Mouse (Mus musculus): ENCODE results near the gene Arhgap15. TPM values are rescaled to one million over a fixed set of nuclear protein-coding genes. Genes with fewer than 3 reads are reported as not detected.

The Arhgap15 gene
- total and polyA plus RNA-seq, 3 experiments: 1.5 to 2.8 TPM; not detected in 1

DNA sequence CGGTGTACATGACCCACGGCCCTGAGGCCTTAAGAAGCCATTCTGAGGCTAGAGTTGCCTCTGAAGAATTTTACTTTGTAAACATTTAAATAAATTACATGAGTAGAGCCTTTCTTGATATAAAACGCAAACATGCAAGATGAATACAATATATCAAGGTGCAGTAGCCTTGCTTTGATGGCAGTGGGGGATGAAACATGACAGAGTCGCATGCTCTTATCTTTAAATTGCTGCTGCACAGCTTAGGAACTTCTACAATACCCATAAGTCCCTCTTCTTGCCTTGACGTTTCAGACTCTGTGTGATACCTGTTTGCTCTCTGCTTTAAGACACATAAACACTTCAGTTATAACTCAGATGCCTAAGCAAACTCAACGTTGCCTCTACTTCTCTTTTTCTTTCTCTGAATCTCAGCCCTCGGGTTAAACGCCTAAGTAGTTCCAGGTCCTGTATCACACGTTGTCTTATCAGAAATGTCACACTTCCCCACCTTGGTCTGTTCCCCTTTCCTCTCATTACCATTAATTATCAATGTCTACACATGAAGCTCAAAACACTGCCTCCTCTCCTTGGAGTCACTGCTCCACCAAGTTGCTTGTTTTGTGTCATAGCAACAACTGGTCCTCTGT, 9.3 kb upstream of the Arhgap15 start:
- H3K27me3 ChIP-seq (ENCODE audit: control insufficient read depth in 1 of 2, insufficient read depth in 2 of 2, low read length in 2 of 2): no peaks in the 10 kb centered on the region
- H3K9ac ChIP-seq (ENCODE audit: control insufficient read depth, low read depth, low read length, poor library complexity, severe bottlenecking): no peak overlapping the region
- no peaks in the 10 kb centered on the region for H3K9me3 ChIP-seq (replicated peaks; ENCODE audit: insufficient read depth, low read length)
- no peaks in the 10 kb centered on the region for H3K79me2 ChIP-seq (ENCODE audit: control insufficient read depth, insufficient read depth, low read length, poor library complexity)
- DNase-seq (ENCODE audit: low read depth, low spot score): peak; percentile 95
- H3K36me3 ChIP-seq (ENCODE audit: control insufficient read depth in 1 of 2, insufficient read depth in 2 of 2, low read length in 2 of 2): peaks cover 0 to 26% of the 10 kb centered on the region in 2 experiments; a peak in 2 of 4 replicates
- peak overlapping the region; percentile 17 for H3K27ac ChIP-seq (ENCODE audit: control insufficient read depth, low read depth, low read length)
- peaks cover 11 to 21% of the 10 kb centered on the region in 2 experiments for H3K4me1 ChIP-seq (ENCODE audit: control insufficient read depth in 1 of 2, insufficient read depth in 2 of 2, low read length in 2 of 2)
- peak overlapping the region; percentile 25 to 36; a peak in 3 of 4 replicates for H3K4me3 ChIP-seq (ENCODE audit: control insufficient read depth in 1 of 2, insufficient read depth in 1 of 2, low read depth in 2 of 2, low read length in 2 of 2)
- TF ChIP-seq NRF1 (IDR thresholded peaks at IDR 0.05; ENCODE audit: insufficient read depth, low read depth, low read length, poor library complexity, severe bottlenecking): no peak
- peak; percentile 71; the same call in 1 of the 2 replicates for TF ChIP-seq MAFK (IDR thresholded peaks at IDR 0.05; ENCODE audit: borderline replicate concordance, low read depth, low read length)
- no peak for TF ChIP-seq POLR2AphosphoS2 (IDR thresholded peaks at IDR 0.05; ENCODE audit: low read length)
- no peak for TF ChIP-seq CHD1 (IDR thresholded peaks at IDR 0.05; ENCODE audit: low read depth, low read length)
- TF ChIP-seq CTCF (IDR thresholded peaks at IDR 0.05 in 2 of 3, conservative IDR thresholded peaks at IDR 0.05 in 1 of 3; ENCODE audit: control insufficient read depth in 1 of 3, insufficient read depth in 1 of 3, low read depth in 2 of 3, low read length in 3 of 3, poor library complexity in 1 of 3, severe bottlenecking in 1 of 3): no peak
- 0 out of 2 replicates have a peak, but pooled peaks have one; percentile 31 for TF ChIP-seq KAT2A (conservative IDR thresholded peaks at IDR 0.05; ENCODE audit: low read depth, low read length)
- TF ChIP-seq ZKSCAN1 (IDR thresholded peaks at IDR 0.05; ENCODE audit: low read depth, low read length): no peak
- TF ChIP-seq MYC (IDR thresholded peaks at IDR 0.05; ENCODE audit: low read depth, low read length): peak; percentile 92
- TF ChIP-seq ZC3H11A (IDR thresholded peaks at IDR 0.05; ENCODE audit: low read depth, low read length): no peak
- peak; percentile 96 for TF ChIP-seq TAL1 (IDR thresholded peaks at IDR 0.05; ENCODE audit: low read length)
- TF ChIP-seq JUND (IDR thresholded peaks at IDR 0.05; ENCODE audit: low read depth, low read length): 0 out of 2 replicates have a peak, but pooled peaks have one; percentile 40
- peak; percentile 53; the same call in 1 of the 2 replicates for TF ChIP-seq CHD2 (IDR thresholded peaks at IDR 0.05; ENCODE audit: low read length)
- no peak for TF ChIP-seq E2F4 (IDR thresholded peaks at IDR 0.05; ENCODE audit: borderline replicate concordance, low read depth, low read length)
- TF ChIP-seq MAX (IDR thresholded peaks at IDR 0.05; ENCODE audit: low read length): peak; percentile 79
- peak; percentile 98 to 99 for TF ChIP-seq EP300 (IDR thresholded peaks at IDR 0.05; ENCODE audit: low read depth in 1 of 2, low read length in 2 of 2)
- TF ChIP-seq ETS1 (IDR thresholded peaks at IDR 0.05; ENCODE audit: low read depth, low read length): peak; percentile 90
- TF ChIP-seq SMC3 (IDR thresholded peaks at IDR 0.05; ENCODE audit: low read depth, low read length): 0 out of 2 replicates have a peak, but pooled peaks have one; percentile 18
- TF ChIP-seq RCOR1 (IDR thresholded peaks at IDR 0.05; ENCODE audit: low read depth, low read length): peak; percentile 100
- 0 out of 2 replicates have a peak, but pooled peaks have one; percentile 38 for TF ChIP-seq ZMIZ1 (IDR thresholded peaks at IDR 0.05; ENCODE audit: low read depth, low read length)
- no peak for TF ChIP-seq USF2 (IDR thresholded peaks at IDR 0.05; ENCODE audit: borderline replicate concordance in 1 of 2, insufficient read depth in 1 of 2, low read depth in 1 of 2, low read length in 2 of 2)
- no peak for TF ChIP-seq GABPA (IDR thresholded peaks at IDR 0.05; ENCODE audit: low read depth, low read length)
- peak; percentile 72 for TF ChIP-seq MXI1 (IDR thresholded peaks at IDR 0.05; ENCODE audit: low read depth, low read length)
- no peak for TF ChIP-seq UBTF (IDR thresholded peaks at IDR 0.05; ENCODE audit: borderline replicate concordance, insufficient read depth, low read depth, low read length)
- TF ChIP-seq ELF1 (IDR thresholded peaks at IDR 0.05; ENCODE audit: low read depth, low read length): no peak
- peak; percentile 35; the same call in 1 of the 2 replicates for TF ChIP-seq TBP (IDR thresholded peaks at IDR 0.05; ENCODE audit: low read depth, low read length)
- TF ChIP-seq MYB (IDR thresholded peaks at IDR 0.05; ENCODE audit: low read depth, low read length): 0 out of 2 replicates have a peak, but pooled peaks have one; percentile 73
- TF ChIP-seq MAZ (IDR thresholded peaks at IDR 0.05; ENCODE audit: low read depth, low read length): no peak
- TF ChIP-seq TCF12 (IDR thresholded peaks at IDR 0.05; ENCODE audit: low read depth, low read length): peak; percentile 96
- TF ChIP-seq USF1 (IDR thresholded peaks at IDR 0.05; ENCODE audit: low read depth, low read length): no peak
- no peak for TF ChIP-seq RAD21 (IDR thresholded peaks at IDR 0.05; ENCODE audit: low read depth, low read length)
- TF ChIP-seq NELFE (IDR thresholded peaks at IDR 0.05; ENCODE audit: low read depth, low read length): no peak
- no peak for TF ChIP-seq POLR2AphosphoS5 (IDR thresholded peaks at IDR 0.05; ENCODE audit: borderline replicate concordance, low read depth, low read length)
- no peak for TF ChIP-seq MEF2A (IDR thresholded peaks at IDR 0.05; ENCODE audit: extremely low read depth, insufficient replicate concordance, low read depth, low read length, poor library complexity, severe bottlenecking)
- TF ChIP-seq BHLHE40 (IDR thresholded peaks at IDR 0.05; ENCODE audit: borderline replicate concordance, low read depth, low read length): peak; percentile 90
- no peak; the same call in 1 of the 2 replicates for TF ChIP-seq HCFC1 (IDR thresholded peaks at IDR 0.05; ENCODE audit: low read depth, low read length)
